Mouse (Mus musculus) lung, embryonic 15.5 days (tissue): ENCODE measurements around the gene Tbx21. TPM values are rescaled to one million over a fixed set of nuclear protein-coding genes. Genes with fewer than 3 reads are reported as not detected.

Source experiments
- ATAC-seq: fragments of 200-750 bp; cut with Nextera tagmentation; 2 replicates; pipeline ENCODE4 v1.8.0; 2017; ENCODE audit warnings: moderate number of reproducible peaks, borderline replicate concordance; ENCODE audit not compliant: low FRiP score, low TSS enrichment; ENCODE audit errors: extremely low read depth
- H3K27ac ChIP-seq: fragments of 300-500 bp; sonication (generic); 2 replicates; pipeline ENCODE4 v1.5.1; 2015; ENCODE audit warnings: moderate library complexity, mild to moderate bottlenecking, inconsistent platforms
- H3K27me3 ChIP-seq: fragments of 300-500 bp; sonication (generic); 2 replicates; pipeline ENCODE4 v1.6.1; 2015; ENCODE audit warnings: inconsistent platforms
- H3K36me3 ChIP-seq: fragments of 300-500 bp; sonication (generic); 2 replicates; pipeline ENCODE4 v1.6.1; 2015; ENCODE audit warnings: inconsistent platforms
- H3K4me1 ChIP-seq: fragments of 300-500 bp; sonication (generic); 2 replicates; pipeline ENCODE4 v1.6.1; 2015; ENCODE audit warnings: inconsistent platforms
- H3K4me2 ChIP-seq: fragments of 300-500 bp; sonication (generic); 2 replicates; pipeline ENCODE4 v1.6.1; 2015; ENCODE audit warnings: inconsistent platforms, mild to moderate bottlenecking, moderate library complexity
- H3K4me3 ChIP-seq: fragments of 300-500 bp; sonication (generic); 2 replicates; pipeline ENCODE4 v1.5.1; 2015; ENCODE audit warnings: mild to moderate bottlenecking, inconsistent platforms
- H3K9ac ChIP-seq: fragments of 300-500 bp; sonication (generic); 2 replicates; pipeline ENCODE4 v1.6.1; 2015; ENCODE audit warnings: inconsistent platforms
- H3K9me3 ChIP-seq: fragments of 300-500 bp; sonication (generic); 2 replicates; pipeline ENCODE4 v1.6.1; 2016; ENCODE audit warnings: inconsistent platforms
- WGBS: fragments of 180-500 bp; shearing (Covaris S2); methylation state at CpG from one replicate; pipeline ENCODE4 v1.1.7; 2015; 5-methylcytosine and 5-hydroxymethylcytosine counted together
- polyA plus RNA-seq: library from polyadenylated mRNA; unstranded; fragments of >200 nt; fragmentation: Nextera tagmentation; extraction: Ambion mirVana; gene quantifications from 2 replicates; pipeline ENCODE4 v1.2.1, GENCODE M21; 2015

Gene Tbx21
- polyA plus RNA-seq, 1 experiment from 2014 or later = 0.07 TPM

GRCm38 (mm10) chr11:97130318-97130717, 15.2 kb upstream of the Tbx21 start:
- H3K4me3 ChIP-seq = no peak overlapping the region
- peaks cover 10% of the 10 kb centered on the region for H3K4me1 ChIP-seq
- H3K36me3 ChIP-seq = no peaks in the 10 kb centered on the region
- 55% methylated on average over 7 of the region's 7 CpGs for WGBS
- no peak for ATAC-seq
- H3K9ac ChIP-seq = no peak overlapping the region
- H3K9me3 ChIP-seq = no peaks in the 10 kb centered on the region
- no peak overlapping the region for H3K27ac ChIP-seq
- H3K4me2 ChIP-seq = no peak overlapping the region
- peaks cover 10% of the 10 kb centered on the region for H3K27me3 ChIP-seq

DNA sequence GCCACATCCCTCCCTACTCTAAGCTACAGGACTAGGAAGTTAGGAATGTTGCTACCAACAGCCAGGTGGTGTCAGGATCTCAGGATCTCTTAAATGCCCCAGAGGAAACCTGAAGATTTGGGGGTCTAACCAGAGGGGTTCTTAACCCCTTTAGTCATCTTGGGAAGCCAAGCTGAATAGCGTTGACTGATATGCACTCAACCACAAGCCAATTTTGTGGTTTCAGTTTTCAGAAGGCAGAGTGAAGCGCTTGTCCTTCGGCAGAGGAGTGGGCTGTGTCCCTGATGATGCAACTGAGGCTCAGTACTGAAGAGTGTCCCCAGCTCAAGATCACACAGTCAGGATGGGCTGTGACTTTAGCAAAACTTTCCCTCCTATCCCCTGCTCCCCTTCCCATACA, 13.8 kb upstream of the Tbx21 start:
- peaks cover 10% of the 10 kb centered on the region for H3K4me1 ChIP-seq
- H3K9ac ChIP-seq = no peak overlapping the region
- H3K27me3 ChIP-seq = peaks cover 14% of the 10 kb centered on the region
- no peaks in the 10 kb centered on the region for H3K36me3 ChIP-seq
- 65% methylated on average over 3 of the region's 3 CpGs for WGBS
- H3K4me3 ChIP-seq = no peak overlapping the region
- ATAC-seq = no peak
- H3K4me2 ChIP-seq = no peak overlapping the region
- no peak overlapping the region for H3K27ac ChIP-seq
- H3K9me3 ChIP-seq = no peaks in the 10 kb centered on the region

GRCm38 (mm10) chr11:97127470-97128223, 12.5 kb upstream of the Tbx21 start:
- WGBS = 24% methylated on average over 19 of the region's 19 CpGs
- Histone ChIP-seq H3K36me3 (no peaks in the 10 kb centered on the region), H3K4me3 (peak overlapping the region; percentile 44), H3K9me3 (no peaks in the 10 kb centered on the region), H3K27ac (no peak overlapping the region), H3K4me1 (peaks cover 14% of the 10 kb centered on the region), H3K27me3 (peaks cover 14% of the 10 kb centered on the region), H3K4me2 (peak overlapping the region; percentile 70), H3K9ac (no peak overlapping the region)
- ATAC-seq = no peak

DNA sequence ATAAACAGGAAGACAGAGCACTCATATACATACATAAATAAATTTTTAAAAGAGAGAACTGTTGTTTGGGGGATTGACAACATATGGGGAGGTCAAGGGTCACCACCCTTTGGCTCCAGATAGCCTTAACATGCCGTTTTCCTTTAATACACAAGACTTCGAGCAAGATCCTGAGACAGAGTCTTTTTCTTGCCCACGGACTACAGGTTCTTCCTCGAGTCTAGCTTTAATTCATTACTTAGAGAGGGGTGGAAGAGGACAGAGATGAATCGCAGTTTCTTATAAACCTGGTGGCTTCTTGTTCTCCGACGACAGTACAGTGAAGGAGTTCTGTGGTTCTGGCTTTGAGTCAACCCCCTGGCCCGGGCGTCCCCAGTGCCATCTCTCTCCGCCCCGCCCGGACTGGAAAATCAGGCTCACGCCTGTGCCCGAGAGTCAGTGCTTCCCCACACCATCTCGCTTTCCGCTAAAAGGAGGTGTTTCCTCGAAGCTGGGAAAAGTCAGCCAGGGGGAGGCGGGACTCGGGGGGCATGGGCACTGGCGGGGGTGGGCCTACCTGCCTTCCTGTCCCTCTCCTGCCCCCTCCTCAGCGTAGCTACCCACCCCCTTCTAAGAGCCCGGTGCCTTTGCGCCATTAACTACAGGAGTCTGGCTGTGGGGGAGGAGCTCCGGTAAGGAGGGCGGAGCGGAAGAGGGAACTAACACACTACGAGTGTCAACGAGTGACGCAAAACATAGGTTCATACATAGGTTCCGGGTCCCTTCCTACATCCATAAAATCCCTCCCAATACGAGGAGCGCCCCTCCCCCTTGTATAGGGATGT, 11.7 kb upstream of the Tbx21 start:
- H3K27me3 ChIP-seq = peaks cover 14% of the 10 kb centered on the region
- no peaks in the 10 kb centered on the region for H3K36me3 ChIP-seq
- H3K9me3 ChIP-seq = no peaks in the 10 kb centered on the region
- H3K9ac ChIP-seq = peak overlapping the region; percentile 16; the same call in 1 of the 2 replicates
- ATAC-seq = peak; percentile 51; the same call in 1 of the 2 replicates
- peaks cover 14% of the 10 kb centered on the region for H3K4me1 ChIP-seq
- peak overlapping the region; percentile 70 for H3K4me2 ChIP-seq
- peak overlapping the region; percentile 44 for H3K4me3 ChIP-seq
- 4% methylated on average over 32 of the region's 32 CpGs for WGBS
- H3K27ac ChIP-seq = no peak overlapping the region

- Histone ChIP-seq H3K4me3 (no peak overlapping the region), H3K27me3 (peaks cover 17% of the 10 kb centered on the region; the same call in 1 of the 2 replicates)
Measured at GRCm38 (mm10) chr11:97124266-97125036, 9.3 kb upstream of the Tbx21 start.

DNA sequence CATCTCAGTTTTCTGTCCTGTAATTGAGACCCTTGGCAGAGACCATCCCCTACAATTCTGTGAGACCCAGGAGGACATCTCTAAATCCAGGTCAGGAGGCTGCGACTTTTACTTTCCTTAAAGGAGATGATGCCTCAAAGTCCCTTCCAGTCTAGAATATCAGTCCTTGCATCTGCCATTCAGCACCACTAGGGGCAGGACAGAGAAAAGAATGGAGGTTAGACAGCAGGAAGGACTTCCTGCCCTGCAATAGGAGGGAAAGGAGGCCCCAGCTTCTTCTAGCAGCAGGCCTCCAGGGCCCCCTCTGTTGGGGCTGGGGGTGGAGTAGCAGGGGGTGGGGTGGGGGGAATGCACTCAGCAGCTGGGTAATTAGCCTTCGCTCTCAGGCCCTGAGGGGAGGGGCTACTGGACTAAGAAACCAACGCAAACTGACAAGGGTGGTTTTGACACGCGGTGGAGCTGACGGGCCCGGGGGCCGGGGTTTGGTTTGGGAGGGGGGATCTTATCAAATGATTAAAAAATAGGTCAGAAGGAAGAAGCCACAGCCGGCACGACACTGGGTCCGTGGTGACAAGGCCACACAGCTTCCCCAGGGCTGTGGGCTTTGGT, 8.3 kb upstream of the Tbx21 start:
- H3K4me2 ChIP-seq = 0 out of 2 replicates have a peak overlapping the region, but pooled peaks have one; percentile 20
- peaks cover 14% of the 10 kb centered on the region for H3K4me1 ChIP-seq
- peaks cover 27% of the 10 kb centered on the region for H3K27me3 ChIP-seq
- no peak overlapping the region for H3K9ac ChIP-seq
- no peak overlapping the region for H3K27ac ChIP-seq
- WGBS = 8% methylated on average over 11 of the region's 11 CpGs
- H3K36me3 ChIP-seq = no peaks in the 10 kb centered on the region
- H3K4me3 ChIP-seq = no peak overlapping the region
- no peaks in the 10 kb centered on the region for H3K9me3 ChIP-seq
- no peak for ATAC-seq

More at GRCm38 (mm10) chr11:97124266-97125036, 9.3 kb upstream of the Tbx21 start:
- peaks cover 14% of the 10 kb centered on the region for H3K4me1 ChIP-seq
- ATAC-seq = no peak
- no peaks in the 10 kb centered on the region for H3K9me3 ChIP-seq
- 51% methylated on average over 10 of the region's 10 CpGs for WGBS
- no peaks in the 10 kb centered on the region for H3K36me3 ChIP-seq
- H3K9ac ChIP-seq = no peak overlapping the region
- no peak overlapping the region for H3K4me2 ChIP-seq
- H3K27ac ChIP-seq = no peak overlapping the region

GRCm38 (mm10) chr11:97120641-97121040, 5.5 kb upstream of the Tbx21 start:
- H3K9ac ChIP-seq = no peak overlapping the region
- WGBS = 70% methylated on average over 3 of the region's 3 CpGs

DNA sequence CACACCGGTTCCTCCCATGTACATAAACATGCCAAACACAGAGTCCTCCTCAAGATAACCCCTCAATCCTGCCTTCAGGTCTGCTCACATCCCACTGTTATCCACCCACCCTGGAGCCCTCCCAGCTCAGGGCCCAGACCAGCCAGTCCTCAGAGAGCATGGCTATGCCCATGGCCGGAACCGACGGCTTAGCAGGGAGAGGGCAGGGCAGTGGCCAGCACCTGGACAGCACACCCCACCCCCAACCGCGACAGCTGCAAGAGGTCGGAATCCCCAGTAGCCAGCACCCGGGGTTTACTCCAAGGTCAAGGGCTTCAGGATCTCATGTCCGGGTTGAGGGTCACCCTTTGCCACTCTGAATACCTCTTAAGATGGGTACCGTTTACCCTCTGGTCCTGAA, 5.1 kb upstream of the Tbx21 start:
- WGBS = 33% methylated on average over 10 of the region's 10 CpGs
- Histone ChIP-seq H3K4me1 (peaks cover 11% of the 10 kb centered on the region), H3K9ac (no peak overlapping the region), H3K36me3 (no peaks in the 10 kb centered on the region), H3K9me3 (no peaks in the 10 kb centered on the region), H3K4me3 (no peak overlapping the region), H3K27ac (no peak overlapping the region), H3K27me3 (peaks cover 52% of the 10 kb centered on the region), H3K4me2 (no peak overlapping the region)
- ATAC-seq = no peak

More at GRCm38 (mm10) chr11:97120641-97121040, 5.5 kb upstream of the Tbx21 start:
- Histone ChIP-seq H3K4me3 (no peak overlapping the region), H3K27me3 (peaks cover 48% of the 10 kb centered on the region), H3K4me1 (peaks cover 7% of the 10 kb centered on the region), H3K4me2 (no peak overlapping the region), H3K36me3 (no peaks in the 10 kb centered on the region), H3K27ac (no peak overlapping the region), H3K9me3 (no peaks in the 10 kb centered on the region)
- ATAC-seq = no peak

DNA sequence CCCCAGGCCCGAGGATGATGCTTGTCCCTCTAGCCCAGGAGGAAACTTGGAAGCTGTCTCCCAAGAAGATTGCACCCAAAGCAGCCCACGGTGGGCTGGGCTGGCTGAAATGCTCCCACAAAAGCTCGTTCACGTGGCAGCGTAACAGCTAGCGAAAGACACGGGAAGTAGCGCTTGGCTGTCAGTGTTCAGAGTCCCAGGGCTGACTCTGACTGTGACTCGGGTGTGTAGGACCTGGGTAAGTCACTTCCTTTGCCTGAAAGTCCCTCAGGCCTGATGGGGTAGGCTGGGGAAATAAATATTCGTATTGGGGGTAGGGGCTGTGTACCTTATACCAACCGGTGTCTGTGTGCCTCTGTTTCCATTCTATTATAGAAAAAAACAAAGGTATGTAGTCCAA, 666 bp upstream of the Tbx21 start:
- Histone ChIP-seq H3K4me3 (peak overlapping the region; percentile 39; the same call in 1 of the 2 replicates), H3K9me3 (no peaks in the 10 kb centered on the region), H3K27ac (no peak overlapping the region), H3K4me2 (peak overlapping the region; percentile 74), H3K9ac (no peak overlapping the region), H3K4me1 (peaks cover 20% of the 10 kb centered on the region), H3K36me3 (no peaks in the 10 kb centered on the region), H3K27me3 (peaks cover 82% of the 10 kb centered on the region)
- no peak for ATAC-seq
- WGBS = 4% methylated on average over 11 of the region's 11 CpGs

GRCm38 (mm10) chr11:97112519-97113125, 2.5 kb downstream of the Tbx21 start:
- Histone ChIP-seq H3K9me3 (no peaks in the 10 kb centered on the region), H3K9ac (no peak overlapping the region), H3K36me3 (no peaks in the 10 kb centered on the region), H3K27ac (no peak overlapping the region), H3K27me3 (peaks cover 63% of the 10 kb centered on the region), H3K4me2 (no peak overlapping the region), H3K4me3 (no peak overlapping the region), H3K4me1 (peaks cover 20% of the 10 kb centered on the region)
- WGBS = 82% methylated on average over 9 of the region's 9 CpGs
- ATAC-seq = no peak

- Histone ChIP-seq H3K36me3 (no peaks in the 10 kb centered on the region), H3K9ac (no peak overlapping the region), H3K4me3 (no peak overlapping the region), H3K27me3 (peaks cover 27% of the 10 kb centered on the region), H3K9me3 (no peaks in the 10 kb centered on the region), H3K27ac (no peak overlapping the region), H3K4me2 (no peak overlapping the region), H3K4me1 (0 out of 2 replicates have a peak, but pooled peaks cover 1% of the 10 kb centered on the region)
- ATAC-seq = no peak
- WGBS = 77% methylated on average over 16 of the region's 16 CpGs
Measured at GRCm38 (mm10) chr11:97108976-97109375, 6.2 kb downstream of the Tbx21 start.
